Mouse (Mus musculus) gastrocnemius, postnatal 4 days (tissue): ENCODE measurements at regions not wholly inside any gene's neighbourhood (a gene's known extent, or its start where the extent isn't known, plus 50 kb on each side); places are given as distances from the start of the nearest gene placed in this dataset.
A peak's percentile ranks its signal among the peaks of the same experiment; 100 is the strongest.

Experiments
- DNase-seq, 2 experiments: peaks; one replicate each; pipeline ENCODE4 v3.0.0; 2021 to 2022; ENCODE audit warnings: low spot score in 2 of 2, mixed read lengths in 2 of 2

DNA sequence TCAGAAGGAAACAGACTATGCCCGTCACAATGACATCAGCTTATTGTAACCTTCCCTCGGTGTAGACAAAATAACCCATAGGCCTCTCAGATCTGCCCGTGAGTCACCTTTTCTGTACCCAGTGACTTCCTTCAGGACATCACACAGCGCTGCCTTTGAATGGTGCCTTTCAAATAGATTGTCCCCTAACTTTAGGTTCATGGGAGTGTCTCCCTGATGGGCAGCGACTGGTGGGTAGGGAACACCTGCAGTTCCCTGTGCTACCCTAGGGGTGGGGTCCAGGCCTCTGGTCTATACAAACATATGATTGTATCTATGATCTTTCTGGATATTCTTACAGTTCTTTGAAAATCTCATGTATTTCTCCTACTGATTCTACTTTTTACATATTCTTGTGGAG, 232.4 kb downstream of the Gm5447 start:
- DNase-seq = no peak

DNA sequence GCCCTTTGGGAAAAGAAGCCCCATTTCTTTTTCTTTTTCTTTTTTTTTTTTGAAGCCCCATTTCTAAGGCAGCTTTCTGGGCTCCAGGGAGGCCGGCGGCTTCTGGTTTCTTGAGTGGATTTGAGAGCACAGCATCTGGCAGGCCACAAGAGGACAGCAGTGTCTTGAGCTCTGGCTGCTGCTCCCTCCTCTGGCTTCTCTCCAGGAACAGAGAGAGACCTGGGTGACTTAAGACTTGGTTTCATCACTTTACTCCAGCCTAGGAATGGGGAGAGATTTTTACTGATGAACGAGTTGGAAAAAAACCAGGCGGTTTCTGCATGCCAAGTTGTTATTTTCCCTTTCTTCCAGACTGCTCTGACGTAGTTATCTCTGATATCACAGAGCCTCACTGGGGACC, 233.7 kb downstream of the Gm5447 start:
- DNase-seq = peak in 1 of 2 experiments; percentile 38

DNA sequence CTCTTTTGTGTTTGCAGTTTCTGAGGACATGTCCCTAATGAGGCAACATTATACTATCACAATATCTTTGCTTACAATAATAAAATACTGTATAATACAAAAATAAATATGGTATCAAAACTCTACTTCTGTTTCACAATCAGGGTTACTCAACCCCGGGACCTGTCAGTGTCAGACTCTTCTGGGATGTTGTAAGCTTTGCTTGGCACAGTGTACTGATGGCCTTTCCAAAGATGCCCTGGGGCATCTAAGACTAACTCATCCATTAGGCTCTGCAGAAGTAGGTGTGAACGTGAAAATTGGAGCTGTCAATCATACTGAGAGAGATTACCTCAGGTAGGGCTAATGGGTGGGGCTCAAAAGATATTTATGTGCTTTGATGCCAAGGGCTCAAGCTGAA, 249.0 kb downstream of the Gm5447 start:
- no peak for DNase-seq

DNA sequence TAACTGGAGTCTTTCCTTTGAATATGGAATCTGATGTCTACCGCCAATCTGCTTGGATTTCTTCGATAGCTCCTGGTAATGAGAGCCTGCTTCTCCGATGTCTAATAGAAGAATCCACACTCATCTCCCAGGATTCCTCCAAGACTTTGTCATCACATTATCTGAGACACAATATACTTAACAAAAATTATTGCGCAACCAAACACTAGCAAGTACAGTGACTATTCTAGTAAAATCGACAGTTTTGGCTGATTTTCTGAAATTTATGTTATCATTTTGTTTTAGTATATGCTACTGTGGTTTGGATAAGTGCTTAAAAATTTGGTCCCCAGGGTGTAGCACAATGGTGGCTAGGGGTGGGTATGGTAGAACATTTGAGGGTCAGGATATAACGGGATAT, 266.5 kb downstream of the Gm5447 start:
- DNase-seq = no peak

DNA sequence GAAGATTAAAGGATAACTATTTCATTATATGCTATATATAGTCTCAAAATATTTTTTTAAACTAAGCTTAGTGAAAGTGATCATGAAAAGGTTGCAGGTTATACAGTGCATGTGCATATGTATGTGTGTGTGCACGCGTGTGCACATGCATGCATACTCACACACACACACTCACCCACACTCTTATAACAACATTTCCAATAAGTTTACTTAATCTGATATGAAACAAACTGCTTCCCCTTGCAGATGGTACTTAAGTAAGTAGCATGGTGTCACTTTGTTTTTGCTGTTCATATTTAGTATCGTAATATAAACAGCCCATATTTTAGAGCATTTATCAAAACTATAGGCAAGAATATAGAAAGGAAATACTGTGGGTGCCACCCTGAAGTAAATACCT, 275.0 kb downstream of the Gm5447 start:
- DNase-seq = no peak

DNA sequence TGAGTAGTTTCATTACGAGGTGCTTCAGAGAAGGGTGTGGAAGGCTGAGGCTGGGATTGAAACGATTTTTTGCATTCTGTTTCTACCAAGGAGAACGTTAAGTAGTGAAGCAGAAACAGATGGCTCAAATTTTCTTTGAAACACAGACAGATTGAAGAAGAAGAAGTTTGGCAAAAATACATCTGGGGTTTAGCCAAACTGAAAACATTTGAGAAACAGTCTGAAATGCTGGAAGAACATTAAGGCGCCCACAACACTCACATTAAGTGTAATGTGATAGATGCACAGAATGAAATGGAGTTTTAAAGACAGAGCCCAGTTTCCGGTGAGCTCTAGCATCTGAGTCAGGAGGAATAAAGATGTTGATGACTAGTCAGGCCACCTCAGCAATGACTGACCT, 275.5 kb downstream of the Gm5447 start:
- no peak for DNase-seq

DNA sequence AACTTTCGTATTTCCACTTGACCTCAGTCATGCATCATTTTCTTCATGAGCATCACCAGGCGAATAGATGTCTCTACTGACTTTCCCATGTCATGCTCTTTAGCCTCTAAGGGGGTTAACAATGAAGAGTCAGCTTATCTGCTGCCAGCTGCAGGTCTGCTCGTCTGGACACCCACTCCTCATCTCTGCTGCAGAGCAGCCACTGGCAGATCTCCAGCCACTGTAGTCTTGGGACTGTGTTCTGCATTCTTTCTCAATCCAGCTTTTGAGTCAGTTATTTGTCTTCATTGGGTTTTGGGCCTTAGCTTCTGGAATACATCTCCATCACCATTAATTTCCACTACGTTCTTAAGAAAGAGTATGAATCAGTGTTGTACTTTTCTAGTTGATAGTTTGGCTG, 280.0 kb downstream of the Gm5447 start:
- DNase-seq = no peak

DNA sequence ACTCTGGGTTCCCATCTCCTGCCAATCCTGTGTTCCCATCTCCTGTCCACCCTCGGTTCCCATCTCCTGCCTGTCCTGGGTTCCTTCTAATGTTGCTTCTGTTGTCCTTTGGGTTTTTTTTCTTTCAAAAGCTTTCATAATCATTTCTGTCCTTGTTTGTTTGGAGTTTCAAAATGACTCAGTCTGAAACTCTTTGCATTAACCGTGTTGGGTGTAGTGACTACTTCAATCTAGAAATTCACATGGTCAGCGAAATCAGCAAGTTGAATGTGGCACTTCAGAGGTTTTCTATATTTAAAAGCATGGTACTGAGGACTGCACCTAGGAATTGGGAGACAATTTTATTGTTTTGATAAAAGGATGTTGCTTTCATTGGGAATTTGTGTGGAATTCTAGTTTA, 280.7 kb downstream of the Gm5447 start:
- DNase-seq = no peak

DNA sequence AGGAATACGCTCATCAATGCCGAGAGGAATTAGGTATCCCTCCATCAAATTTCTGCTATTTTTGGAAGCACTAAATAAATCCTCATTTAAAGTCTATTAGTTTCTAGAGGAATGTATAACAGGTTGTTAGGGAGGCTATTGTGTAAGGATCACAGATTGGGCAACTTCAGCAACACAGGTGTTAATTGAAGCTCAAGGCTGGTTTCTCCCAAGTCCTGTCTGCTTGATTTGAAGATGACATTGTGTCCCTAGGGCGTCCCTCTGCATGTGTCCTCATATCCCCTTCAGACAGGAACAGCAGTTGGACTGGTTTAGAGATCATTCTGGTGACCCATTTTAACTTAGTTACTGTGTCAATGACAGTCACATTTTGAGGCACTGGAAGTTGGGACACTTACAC, 281.5 kb downstream of the Gm5447 start:
- no peak for DNase-seq

DNA sequence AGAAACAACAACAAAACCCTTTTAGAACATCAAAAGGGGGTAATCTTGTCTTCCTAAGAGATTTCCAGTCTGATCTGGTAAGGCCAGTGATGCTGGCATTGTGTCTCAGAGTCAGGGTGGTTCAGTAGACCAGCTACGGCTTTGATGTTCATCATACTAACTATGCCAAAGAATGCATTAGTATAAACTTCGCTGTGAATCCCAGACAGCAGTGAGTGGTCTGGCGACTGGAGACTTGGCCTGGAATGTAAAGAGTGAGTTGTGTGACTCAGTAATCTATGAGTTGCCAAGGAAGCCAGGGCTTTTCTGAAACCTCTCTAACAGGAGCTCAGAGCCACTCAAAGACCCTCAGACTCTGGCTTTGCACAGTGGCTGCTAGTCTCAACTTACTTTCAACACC, 288.1 kb upstream of the Foxq1 start:
- no peak for DNase-seq

DNA sequence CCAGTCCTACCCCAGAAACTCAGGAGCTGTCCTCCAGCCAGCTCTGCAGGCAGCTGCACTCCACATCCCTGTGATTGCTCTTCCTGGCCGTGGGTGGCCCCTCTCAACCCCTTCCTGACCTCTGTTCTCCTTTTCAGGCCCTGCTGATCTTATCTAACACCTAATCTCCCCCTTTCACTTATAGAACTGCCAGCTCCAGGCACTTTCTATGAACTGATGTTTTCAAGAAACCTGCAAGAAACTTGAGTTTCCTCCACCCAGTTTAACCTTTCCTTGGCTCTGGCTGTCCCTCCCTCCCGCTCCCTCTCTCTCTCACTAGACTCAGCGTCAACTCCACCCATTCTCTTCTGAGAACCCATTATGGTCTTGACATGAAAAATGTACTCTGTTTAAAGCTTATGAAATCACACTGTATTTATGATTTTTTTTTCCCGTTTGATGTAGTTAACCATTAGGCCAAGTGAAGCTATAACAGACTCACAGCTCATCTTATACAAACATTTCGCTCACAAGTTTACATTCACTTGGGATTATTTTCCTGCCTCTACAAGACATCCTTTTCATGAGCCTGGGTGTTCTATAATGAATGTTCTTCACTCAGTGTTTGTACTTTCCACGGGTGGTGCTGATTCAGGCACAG, 279.8 kb upstream of the Foxq1 start:
- no peak for DNase-seq

DNA sequence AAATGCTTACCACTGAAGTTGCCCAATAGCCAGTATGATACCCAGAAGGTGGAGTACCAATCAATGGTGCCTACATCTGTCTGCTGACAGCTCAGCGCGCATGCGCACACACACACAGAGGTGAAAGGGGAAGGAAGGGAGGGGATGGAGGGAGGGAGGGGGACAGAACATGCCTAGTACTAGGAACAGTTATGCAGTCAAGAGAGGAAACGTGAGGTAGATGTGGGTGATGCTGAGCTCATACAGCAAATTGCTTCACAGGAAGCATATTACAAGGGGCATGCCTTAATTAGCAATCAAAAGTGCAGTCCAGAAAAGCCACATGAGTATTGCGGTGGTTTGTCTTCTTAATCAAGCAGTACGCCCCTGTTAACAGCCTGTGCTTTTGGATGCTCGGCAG, 265.3 kb upstream of the Foxq1 start:
- DNase-seq = no peak

DNA sequence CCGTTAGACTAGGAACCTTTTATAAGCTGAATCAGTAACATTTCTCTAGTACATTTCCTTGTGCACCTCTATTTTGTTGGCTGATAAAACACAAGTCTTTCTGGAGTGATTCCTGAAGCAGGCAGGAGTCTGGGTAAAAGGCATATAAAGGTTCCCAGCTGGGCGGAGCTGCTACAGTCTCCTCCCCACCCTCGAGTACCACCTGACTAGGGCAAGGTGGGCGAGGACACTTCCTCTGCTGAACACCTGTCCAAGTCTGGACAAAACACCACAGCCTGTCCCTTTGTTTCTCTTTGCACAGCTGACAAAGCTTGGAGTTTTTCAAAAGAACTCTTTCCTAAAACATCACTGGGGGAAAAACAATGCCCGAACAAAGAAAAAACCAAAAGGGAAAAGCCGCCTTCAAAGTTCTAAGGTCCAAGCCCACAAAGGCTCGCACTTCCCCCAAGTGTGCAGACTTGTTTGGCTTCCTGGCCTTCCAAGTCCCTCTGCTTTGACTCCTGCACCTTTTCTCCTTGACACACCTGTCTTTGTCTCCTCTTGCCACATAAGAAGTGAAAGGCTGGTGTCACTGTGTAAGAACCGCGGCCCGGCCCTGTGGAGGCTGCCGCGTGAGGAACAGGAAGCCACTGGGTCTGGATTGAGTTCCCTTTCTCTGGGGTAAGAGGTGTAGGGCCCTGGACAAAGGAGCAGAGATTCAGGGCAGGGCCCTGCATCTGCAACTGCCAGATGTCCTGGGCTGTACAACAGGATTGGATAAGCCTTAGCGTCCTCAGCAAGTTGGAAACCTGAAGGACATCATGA, 263.1 kb upstream of the Foxq1 start:
- peak in 1 of 2 experiments; percentile 7 for DNase-seq

DNA sequence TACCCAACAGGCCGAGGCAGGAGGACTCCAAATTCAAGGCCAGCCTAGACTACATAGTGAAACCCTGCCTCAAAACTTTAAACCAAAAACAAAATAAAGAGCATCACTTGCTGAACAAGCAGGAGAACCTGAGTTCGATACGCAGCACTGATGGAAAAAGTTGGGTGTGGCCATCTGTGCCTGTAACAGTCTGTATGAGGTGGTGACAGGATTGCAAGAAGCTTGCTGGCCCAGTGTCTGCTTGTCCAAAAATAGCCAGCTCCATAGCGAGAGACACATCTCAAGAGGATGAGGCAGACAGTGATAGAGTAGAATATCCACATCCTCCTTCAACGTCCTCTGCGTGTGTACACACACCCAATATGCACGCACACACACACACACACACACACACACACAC, 261.9 kb upstream of the Foxq1 start:
- DNase-seq = no peak

DNA sequence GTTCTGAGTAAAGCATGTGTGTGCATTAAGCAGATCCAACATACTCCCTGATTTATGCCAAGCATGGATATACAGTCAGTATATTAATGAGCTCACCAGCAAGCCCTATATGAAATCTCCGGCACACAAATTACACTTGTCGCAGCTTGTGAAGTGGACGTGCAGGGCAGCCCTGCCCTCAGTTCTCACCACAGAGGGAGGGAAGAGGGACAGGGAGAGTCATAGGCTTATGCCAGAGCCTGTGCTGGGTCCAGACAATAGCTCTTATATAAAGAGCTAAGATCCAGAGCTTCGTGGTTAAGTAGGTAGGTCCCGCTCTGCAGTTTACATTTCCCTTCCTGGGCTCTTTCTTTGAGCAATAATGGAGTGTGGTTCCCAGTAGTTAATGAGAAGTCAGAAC, 252.7 kb upstream of the Foxq1 start:
- DNase-seq = no peak

DNA sequence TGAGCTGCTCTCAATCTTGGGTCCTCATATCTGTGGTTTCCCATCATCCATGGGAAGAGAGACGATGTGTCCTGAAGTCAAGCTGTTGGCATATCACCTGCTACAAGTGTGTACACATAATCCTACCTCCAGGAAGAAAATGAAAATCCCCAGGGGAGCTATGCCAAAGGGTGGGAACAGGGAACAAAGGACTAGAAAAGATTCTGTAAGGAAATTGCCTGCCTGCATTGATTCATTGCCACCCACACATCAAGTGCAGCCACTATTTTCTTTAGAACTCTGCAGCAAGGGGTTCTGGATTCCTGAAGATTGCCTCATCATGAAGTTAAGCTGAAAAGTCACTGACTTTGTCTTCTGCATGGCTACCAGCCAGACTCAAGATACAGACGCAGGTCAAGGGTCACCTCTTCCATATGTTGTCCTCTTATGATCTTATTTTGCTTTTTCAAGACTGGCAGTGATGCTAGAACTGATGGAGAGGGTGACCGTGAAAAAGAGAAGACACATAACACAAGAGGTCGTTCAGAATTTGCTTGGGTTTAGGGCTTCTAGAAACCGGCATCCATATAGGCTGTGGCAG, 251.6 kb upstream of the Foxq1 start:
- no peak for DNase-seq

DNA sequence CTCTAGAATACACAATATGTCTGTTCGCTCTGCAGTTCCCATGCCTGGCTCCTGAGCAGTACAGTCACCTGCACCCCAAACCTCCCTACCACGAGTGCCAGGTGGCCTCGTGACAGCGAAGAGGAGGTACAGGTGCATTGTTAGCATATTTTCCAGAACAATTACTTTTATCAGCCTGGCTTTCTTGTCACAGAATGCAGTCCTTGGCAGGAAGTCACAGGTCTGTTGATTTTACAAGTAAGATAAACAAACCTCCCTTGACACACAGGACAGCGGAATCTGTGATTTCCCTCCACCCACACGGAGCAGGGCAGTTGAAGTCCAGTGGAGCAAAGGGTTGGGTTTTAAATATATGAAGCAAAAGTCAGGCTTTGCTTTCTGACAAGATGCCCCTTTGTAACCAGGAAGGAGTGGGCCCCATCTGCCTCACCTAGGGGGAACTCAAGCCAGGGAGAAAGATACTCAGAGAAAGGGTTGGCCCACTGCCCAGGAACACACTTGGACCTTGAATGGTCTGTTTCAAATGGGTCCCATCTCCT, 246.8 kb upstream of the Foxq1 start:
- DNase-seq = no peak

DNA sequence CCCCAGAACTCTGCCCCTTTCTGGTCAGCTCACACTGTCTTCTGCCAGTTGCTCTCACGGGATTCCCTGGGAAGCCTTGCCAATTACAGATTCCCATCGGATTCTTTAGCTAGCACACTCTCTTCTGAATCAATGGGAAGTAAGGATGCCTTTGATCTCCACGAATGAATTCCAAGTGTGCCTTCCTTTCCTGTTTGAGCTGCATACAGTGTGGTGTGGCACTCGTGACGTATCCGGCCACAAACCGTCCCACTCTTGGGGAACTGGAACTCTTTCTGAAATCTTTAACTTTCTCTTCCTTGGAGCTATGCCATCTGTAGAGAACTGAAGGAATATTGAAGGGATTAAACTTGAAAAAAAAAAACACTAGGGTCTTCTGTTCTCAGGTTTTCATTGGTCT, 243.2 kb upstream of the Foxq1 start:
- no peak for DNase-seq

DNA sequence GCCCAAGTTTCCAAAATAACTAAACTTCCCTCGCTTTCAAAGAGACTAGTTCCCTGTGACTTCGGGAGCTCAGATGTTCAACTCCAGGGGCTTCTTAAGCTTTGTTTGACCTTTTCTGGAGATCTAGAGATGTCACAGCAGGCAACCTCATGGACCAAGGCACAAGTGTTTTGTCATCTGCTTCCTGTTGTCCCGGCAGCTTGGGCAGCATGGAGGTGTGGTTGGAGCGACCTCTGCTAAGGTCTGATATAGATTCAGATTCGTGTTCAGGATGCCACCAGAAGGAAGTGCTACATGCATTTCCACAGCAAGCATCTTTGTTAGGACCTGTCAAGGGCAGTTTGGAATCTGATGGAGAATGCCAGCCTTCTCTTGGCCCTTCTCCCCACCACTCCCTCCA, 242.1 kb upstream of the Foxq1 start:
- no peak for DNase-seq

DNA sequence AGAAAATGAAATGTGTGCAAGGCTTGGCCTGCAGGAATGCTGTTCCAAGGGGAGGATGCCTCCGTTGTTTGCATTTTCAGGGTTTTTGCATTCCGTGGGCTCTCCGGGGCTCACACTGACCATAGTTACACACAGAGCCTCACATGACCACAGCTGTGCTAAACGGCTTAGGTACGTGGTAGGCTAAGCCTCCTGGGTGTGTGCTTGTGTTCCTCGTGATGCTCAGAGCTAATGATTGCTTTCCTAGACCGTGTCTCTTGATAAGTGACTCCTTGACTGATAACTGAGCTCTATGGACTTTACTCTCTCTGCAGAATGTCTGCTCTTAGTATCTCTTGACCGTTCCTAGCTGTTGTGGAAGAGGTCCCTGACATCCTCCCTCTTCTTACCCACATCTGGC, 238.9 kb upstream of the Foxq1 start:
- no peak for DNase-seq

DNA sequence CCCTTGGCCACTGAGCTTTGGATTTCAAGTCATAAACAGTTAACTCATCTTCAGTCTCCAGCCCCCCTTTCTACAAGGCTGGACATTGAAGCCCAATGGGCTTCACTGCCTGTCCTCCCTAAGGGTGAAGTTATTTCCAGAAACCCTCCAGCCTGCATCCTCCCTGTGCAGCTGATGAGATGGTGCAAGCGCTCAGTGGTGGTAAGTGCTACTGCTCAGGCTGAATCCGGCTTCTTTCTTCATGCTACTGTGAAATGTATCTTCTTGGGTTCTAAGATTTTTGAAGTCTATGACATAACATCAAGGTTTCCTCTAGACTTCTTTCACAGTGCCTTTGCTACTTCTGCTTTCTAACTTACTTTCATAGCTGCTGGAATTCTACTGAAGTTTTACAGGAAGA, 237.9 kb upstream of the Foxq1 start:
- no peak for DNase-seq

DNA sequence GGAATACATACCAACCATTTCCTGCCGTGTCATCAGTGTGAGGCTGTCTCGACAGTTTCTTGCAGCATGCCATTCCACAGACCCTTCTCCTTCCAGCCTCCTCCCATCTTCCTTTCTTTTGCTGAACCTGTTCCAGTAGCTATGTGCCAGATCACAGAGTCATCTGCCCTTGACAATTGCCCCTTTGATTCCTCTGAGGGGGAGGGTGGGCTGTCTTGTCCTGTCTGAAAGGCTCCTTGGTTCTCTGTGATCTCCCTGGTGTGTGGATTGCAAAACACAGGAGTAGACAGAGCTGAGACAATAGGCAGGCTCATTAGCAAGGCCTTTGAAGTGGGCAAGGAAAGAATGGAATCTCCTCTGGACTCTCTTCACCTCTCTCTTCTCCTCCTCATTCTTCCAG, 234.5 kb upstream of the Foxq1 start:
- no peak for DNase-seq
